Mouse (Mus musculus): ENCODE results near the gene Ttyh1. TPM values are rescaled to one million over a fixed set of nuclear protein-coding genes. Genes with fewer than 3 reads are reported as not detected.

The Ttyh1 gene
- polyA plus RNA-seq (2012; ENCODE audit: low replicate concordance), result 0.47 and 0.49 TPM in 2 replicates

GRCm38 (mm10) chr7:4119344-4119902, at the start of gene Ttyh1:
Gene Ttyh1, plus strand, starts transcription at chr7:4119408.

DNA sequence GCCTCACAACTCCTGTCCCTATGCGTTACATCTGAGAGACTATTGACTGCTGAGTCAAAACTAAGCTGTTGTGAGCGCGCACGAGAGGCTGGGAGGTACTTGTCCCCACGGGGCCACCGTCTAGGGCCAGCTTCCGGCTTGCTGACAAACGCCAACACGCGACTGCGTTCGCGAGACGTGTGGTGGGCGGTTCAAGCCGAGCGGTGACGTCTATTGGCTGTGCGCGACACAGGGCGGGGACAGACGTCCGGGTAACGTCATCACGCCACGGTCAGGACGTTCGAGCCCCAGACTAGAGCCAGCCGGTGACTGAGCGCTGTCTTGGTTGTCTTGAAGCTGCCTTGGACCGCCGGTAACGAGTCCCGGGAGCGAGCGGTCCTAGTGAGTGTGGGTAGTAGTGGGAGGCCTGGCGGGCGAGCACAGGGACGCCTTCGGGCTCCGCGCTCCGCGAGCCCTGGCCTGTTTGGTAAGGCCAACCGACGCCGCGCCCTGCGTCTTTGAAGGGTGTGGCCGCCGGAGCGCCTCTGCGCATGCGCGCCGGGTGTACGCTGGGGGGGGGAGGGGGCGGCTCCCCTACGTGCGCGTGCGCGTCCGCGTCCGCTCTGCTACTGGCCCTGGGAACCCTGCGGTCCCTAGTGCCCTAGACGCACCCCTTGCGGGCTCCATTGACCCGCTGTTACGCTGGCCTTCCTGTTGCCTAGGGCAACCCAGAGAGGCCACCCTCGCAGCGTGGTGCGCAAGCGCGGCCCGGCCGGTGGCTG, 17.7 kb downstream of the Ttyh1 start, which contains the start of gene Leng8:
Leng8 (plus strand) TSS at position 269 of the 761 bp plus-strand sequence.

DNA sequence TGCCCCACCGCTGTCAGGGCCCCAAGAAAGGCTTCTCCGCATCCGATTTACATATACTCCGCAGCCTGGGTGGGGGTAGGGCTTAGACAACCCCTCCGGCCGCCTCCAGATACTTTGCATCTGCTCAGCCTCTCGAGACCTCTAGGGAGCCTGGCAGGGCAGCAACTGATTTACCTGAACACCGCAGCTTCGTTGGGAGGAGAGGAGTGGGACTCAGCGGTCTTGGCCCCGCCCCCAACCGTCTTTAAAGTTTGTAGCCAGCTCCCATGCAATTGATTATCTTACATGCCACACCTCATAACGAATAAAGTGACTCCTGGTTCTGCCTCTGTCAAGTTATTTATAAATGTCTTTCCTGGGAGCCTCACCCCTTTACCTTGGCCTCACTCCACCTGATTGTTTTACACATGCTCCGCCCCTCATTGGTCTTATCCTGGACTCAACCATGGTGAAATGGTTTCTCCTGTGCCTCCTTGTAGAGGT, 30.9 kb downstream of the Ttyh1 start, which contains the start of gene Leng9:
Leng9 (minus strand) TSS at position 316 of the 483 bp plus-strand sequence.

DNA sequence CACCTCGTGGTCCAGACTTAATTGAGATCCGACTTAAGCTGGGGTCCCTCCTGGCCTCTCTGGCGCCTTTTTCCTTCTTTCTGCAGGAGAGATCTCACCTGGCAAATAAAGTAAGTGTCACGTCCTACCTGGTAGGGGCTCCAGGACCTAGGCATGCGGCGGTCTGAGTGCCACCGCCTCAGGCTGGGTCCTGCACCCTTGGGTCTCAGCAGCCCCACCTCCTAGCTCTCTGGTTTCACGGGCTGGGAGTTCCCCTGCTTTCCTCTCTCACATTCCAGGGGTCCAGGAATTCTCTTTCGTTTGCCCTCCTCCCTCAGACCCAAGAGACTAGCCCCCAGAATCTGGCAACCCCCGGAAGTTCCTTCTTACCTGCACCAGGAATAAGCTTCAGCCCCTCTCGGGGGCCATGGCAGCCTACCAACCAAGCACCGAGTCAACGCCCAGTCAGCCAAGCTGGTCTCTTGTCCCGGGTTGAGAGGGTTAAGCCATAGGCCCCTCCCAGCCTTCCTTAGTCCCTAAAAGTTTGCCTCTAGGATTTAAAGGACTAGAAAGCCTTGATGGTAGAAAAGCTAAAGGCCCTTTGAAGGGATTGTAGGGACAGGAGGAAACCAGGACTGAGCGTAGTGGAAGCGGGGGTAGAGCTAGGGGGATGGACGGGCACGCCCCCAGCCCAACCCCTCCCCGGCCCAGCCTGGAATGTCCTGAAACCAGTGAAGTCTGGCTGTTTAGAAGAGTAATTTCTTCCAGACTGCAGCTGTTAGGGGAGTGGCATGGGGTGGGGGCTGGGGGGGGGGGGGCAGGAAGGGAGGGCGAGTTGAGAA, 45.1 kb downstream of the Ttyh1 start, which contains the start of gene Cdc42ep5:
Cdc42ep5 (minus strand) TSS at position 771 of the 821 bp plus-strand sequence.

Other genes with a start within 250 kb of the Ttyh1 start
- 0.46 and 0.67 TPM in 2 replicates for gene Gm14548, start 221.3 kb upstream of the Ttyh1 start, polyA plus RNA-seq (2012; ENCODE audit: low replicate concordance)
- gene Lilra6, start 203.9 kb upstream of the Ttyh1 start, polyA plus RNA-seq (2012; ENCODE audit: low replicate concordance), result 1.5 and 2.2 TPM in 2 replicates
- gene Lair1, start 56.2 kb upstream of the Ttyh1 start, polyA plus RNA-seq (2012; ENCODE audit: low replicate concordance), result 1.4 and 1.5 TPM in 2 replicates
- gene Leng8, start 17.6 kb downstream of the Ttyh1 start, polyA plus RNA-seq (2012; ENCODE audit: low replicate concordance), result 293 and 299 TPM in 2 replicates
- 1.3 and 2.6 TPM in 2 replicates for gene Leng9, start 31.0 kb downstream of the Ttyh1 start, polyA plus RNA-seq (2012; ENCODE audit: low replicate concordance)
- 3.0 and 3.3 TPM in 2 replicates for gene Cdc42ep5, start 45.5 kb downstream of the Ttyh1 start, polyA plus RNA-seq (2012; ENCODE audit: low replicate concordance)
- gene Lilra5, start 118.3 kb downstream of the Ttyh1 start, polyA plus RNA-seq (2012; ENCODE audit: low replicate concordance), result 0.14 and 0.34 TPM in 2 replicates
- 0.11 and 0.50 TPM in 2 replicates for gene Ncr1, start 218.3 kb downstream of the Ttyh1 start, polyA plus RNA-seq (2012; ENCODE audit: low replicate concordance)

Data from leukemia stem cell, adult 10-12 weeks (primary cell).